Mouse (Mus musculus) cerebellum, postnatal 25 days (tissue): Measurements from ENCODE around the gene Ntrk3.

ENCODE experiments used
- DNase-seq, 2 experiments: peaks; one replicate each; pipeline ENCODE4 v3.0.0; 2021; ENCODE audit warnings: mixed read lengths in 2 of 2

Ntrk3 gene

GRCm38 (mm10) chr7:78619818-78620577, 117.8 kb downstream of the Ntrk3 start:
- DNase-seq, result peak in 1 of 2 experiments; percentile 35

DNA sequence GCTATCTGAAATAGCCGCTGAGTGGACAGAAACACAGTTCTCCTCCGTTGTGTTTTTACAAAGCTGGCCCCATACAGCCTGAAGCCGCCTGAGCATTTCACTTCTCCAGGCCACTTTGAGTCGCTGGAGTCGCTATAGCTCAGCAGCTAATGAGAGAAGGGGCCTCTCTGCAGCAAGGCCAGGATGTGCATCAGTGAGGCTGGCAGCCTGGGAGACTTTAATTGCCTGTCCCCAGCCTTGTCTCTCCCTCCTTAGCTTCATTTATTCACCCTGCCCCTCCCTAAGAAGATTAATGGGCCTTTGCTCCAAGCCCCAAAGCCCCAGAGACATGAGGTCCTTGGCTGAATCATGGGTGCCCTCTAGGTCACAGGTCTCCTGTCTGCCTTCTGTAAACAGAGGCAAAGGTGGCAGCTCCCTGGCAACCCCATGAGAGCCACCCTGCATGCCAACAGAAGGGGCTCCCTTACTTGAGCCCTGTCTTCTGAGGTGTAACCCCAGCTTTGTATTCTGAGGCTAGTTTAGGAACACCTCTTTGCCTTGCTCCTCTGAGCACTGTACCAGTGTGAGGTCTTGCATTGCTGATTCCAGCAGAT, 132.2 kb downstream of the Ntrk3 start:
- DNase-seq, result no peak

DNA sequence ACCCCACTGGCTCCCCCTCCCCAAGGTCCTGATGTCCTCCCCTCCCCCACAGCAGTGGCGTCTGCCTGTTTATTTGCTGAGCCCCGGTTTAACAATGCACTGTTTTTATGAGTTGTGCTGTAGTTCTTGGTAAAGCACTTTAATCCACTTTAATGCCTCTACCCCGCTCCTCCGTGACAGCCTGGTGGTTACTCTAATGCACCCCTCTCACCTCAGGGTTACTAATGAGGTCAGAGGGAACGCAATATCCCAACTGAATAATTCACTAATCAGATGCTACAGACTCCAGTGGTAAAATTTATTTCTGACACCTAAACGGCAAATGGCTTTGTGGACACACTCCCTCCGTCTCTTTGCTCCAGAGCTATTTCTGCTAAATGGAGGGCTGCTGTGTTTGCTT, 133.9 kb downstream of the Ntrk3 start:
- DNase-seq, result no peak

DNA sequence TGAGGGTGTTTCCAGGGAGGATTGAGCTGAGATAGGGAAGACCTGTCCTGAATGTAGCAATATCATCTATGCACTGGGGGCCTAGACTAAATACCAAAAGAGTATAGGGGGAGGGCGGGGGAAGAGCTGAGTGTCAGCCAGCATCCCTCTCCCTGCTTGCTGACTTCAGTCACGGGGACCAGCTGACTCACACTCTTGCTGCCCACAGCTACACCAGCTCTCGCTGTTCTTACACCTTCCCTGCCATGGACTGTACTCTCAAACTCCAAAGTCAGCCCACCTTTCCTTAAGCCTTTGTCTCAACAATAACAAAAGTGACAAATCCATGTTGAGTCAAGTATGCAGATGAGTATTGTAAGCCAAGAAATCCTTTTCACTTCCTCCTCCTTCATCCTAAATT, 136.0 kb downstream of the Ntrk3 start:
- no peak for DNase-seq

DNA sequence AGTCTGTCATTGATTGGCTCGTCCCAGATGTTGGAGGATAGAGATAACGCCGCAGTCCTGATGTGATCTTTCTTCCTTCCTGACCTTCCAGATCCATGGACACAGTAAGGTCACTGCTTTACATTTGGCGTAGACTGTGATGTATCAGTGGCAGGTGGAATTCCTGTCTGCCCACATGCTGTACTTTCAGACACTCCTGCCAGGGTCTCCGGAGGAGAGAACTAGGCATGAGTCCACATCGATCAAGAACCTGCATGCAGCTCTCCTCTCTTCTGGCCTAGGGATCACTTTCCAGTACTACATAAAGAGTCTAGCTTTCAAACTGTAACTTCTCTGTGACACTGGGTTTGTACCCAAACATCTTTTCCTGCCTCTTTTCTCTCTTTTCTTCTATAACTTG, 136.9 kb downstream of the Ntrk3 start:
- no peak for DNase-seq

GRCm38 (mm10) chr7:78599941-78600677, 137.7 kb downstream of the Ntrk3 start:
- peak; percentile 49 to 55 for DNase-seq

DNA sequence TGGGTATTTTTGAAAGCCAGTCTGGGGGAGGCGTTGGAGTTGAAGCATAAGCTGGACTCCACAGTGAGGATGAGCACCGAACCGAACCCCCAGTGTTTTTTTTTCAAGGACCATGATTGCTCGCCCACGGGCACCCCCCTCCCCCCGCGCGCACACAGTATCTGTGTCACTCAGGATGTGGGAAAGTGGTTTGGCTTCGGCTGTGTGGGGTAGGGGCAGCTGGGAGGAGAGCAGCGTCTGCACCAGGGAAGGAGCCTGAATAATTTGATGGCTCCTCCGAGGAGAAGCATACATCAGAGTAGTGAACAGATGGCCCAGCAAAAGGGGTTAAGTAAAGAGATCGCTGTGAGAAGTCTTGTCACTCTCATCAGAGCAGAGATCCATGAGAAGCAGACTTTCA, 139.7 kb downstream of the Ntrk3 start:
- DNase-seq, result no peak

GRCm38 (mm10) chr7:78597251-78598129, 140.3 kb downstream of the Ntrk3 start:
- DNase-seq, result no peak

DNA sequence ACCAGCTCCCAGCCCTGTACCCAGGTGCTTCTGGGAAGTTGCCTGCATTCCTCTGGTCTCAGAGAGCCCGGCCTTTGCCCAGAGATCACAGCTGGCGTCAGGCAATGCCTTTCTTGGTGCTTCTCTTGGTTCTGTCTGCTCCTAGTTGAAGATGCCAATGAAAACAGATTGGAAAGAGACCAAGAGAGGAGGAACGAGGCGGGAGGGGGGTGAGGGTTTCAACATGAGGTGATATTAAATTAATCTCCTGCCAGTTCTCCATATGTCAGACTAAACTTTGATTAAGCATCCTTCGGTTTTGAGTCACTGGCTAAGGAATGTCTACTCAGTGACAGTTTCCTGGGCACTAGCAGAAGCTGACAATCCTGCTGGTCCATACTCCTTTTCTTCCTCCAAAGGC, 141.3 kb downstream of the Ntrk3 start:
- no peak for DNase-seq

GRCm38 (mm10) chr7:78595895-78596294, 141.9 kb downstream of the Ntrk3 start:
- DNase-seq, result peak; percentile 83 to 87

GRCm38 (mm10) chr7:78592948-78593347, 144.9 kb downstream of the Ntrk3 start:
- DNase-seq, result no peak

- DNase-seq, result no peak
Observed at GRCm38 (mm10) chr7:78592172-78592571, 145.6 kb downstream of the Ntrk3 start.

- no peak for DNase-seq
Observed at GRCm38 (mm10) chr7:78589766-78590165, 148.0 kb downstream of the Ntrk3 start.

DNA sequence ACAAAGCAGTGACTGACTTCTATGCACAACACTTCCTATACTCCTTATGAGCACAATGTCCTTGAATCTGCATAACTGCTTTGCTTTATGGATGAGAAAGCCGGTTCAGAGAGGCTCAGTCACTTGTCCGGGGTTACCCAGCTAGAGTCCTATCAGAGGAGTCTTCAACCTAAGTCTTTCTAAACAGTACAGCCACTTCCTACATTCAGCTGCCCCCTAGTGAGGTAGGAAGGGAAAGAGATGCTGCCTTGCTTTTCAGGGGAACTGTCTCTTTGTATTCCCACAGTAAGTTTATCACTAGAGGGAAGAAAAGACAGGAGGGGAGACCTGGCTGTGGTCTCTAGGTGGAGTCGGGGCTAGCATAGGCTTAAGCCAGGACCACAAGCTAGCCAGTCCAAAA, 151.0 kb downstream of the Ntrk3 start:
- DNase-seq, result peak in 1 of 2 experiments; percentile 22

- DNase-seq, result no peak
Observed at GRCm38 (mm10) chr7:78585960-78586359, 151.9 kb downstream of the Ntrk3 start.

DNA sequence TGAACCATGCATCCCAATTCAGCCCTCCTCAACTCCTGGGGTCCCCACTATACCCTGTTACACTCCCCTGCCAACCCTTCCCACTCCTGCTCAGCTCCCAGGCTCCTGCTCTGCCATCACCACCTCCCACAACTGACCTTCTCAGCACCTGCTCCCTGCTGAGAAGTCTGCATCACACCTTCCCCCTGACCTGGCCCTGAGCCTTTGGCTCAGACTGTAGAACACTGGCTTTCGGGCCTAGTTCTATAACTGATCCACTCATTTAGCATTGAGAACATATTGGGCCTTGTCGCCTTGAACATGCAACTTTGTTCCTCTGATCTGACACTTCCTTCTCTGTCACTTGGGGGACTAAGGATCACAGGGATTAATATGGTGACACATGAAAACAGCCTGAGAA, 152.9 kb downstream of the Ntrk3 start:
- DNase-seq, result peak; percentile 37 to 55

GRCm38 (mm10) chr7:78584499-78584898, 153.3 kb downstream of the Ntrk3 start:
- DNase-seq, result peak; percentile 32 to 41

DNA sequence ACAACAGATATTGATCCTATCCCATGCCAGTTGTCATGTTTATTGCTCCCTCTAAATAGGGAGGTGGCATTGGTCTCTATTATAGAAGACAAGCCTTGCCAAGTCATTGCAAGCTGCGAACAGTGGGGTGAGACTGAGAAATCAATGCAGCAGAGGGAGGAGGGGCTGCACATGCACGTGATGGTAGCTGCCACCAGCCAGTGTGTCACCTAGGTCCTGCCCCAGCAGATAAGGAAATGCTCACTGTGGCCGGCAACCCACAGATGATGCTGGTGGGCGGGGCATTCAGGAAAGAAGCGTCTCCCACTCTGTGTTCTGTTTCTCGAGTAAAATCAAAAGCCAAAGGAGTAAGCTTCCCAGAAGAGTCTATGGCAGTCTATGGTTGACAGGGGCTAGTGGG, 154.1 kb downstream of the Ntrk3 start:
- no peak for DNase-seq

DNA sequence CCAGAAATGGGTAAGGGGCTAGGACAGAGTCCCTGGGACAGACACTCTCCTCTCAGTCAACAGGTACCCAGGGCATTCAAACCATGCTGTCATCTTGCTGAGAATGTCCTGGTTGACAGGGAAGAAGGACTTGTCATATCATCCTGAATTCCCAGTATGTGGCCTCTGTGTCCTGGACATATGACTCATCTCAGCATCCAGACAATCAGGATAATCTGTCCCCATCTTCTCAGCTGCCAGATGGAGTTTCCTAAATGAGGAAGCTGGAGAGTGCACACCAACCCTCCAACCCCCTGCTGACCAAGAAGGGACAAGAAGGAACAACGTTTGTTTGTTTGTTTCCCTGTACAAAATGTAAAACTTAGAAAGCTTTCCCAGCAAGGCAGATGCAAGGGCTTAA, 156.5 kb downstream of the Ntrk3 start:
- peak in 1 of 2 experiments; percentile 39 for DNase-seq

GRCm38 (mm10) chr7:78579461-78580234, 158.2 kb downstream of the Ntrk3 start:
- DNase-seq, result peak; percentile 74 to 87

GRCm38 (mm10) chr7:78578461-78579359, 159.1 kb downstream of the Ntrk3 start:
- peak; percentile 77 for DNase-seq
